Mouse (Mus musculus): Measurements from ENCODE around the gene Plekha4. TPM values are rescaled to one million over a fixed set of nuclear protein-coding genes. Genes with fewer than 3 reads are reported as not detected.

The Plekha4 gene
- polyA plus RNA-seq, 1 experiment, result 1.2 TPM

DNA sequence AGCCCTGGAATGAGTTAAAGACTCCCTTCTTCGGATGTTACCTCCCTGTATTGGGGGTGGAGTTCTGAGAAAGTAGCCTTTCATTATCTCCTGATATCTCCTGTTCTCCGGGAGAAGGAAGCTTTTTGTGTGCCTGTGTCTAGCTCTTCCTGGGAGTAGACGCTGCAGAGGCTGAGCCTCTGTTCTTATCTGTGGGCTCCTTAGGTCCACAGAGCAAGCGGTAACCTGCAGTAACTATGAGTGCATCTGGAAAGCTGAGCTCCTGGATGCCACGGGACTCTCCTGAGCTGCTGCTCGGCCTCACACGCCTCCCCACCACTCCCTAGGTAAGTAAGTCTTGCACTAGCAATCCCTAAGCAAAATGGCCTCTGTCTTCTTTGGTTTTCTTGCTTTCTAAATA is 40.0 kb upstream of the Plekha4 start:
- TF ChIP-seq POLR2A (IDR thresholded peaks at IDR 0.05; ENCODE audit: borderline replicate concordance, insufficient read depth, low read length), result no peak
- TF ChIP-seq CTCF (IDR thresholded peaks at IDR 0.05; ENCODE audit: borderline replicate concordance, insufficient read depth, low read depth, low read length), result no peak
- Histone ChIP-seq H3K4me3 (replicated peaks; ENCODE audit: insufficient read depth, low read depth, low read length) (no peak overlapping the region), H3K4me1 (ENCODE audit: control insufficient read depth, insufficient read depth, low read length) (peaks cover 2% of the 10 kb centered on the region), H3K27me3 (ENCODE audit: control insufficient read depth, insufficient read depth, low read length) (no peaks in the 10 kb centered on the region), H3K27ac (ENCODE audit: insufficient read depth, low read length) (no peak overlapping the region)
- no peak for DNase-seq
- WGBS, result 82% methylated on average over 7 of the region's 7 CpGs

GRCm38 (mm10) chr7:45486761-45487415 is 39.2 kb upstream of the Plekha4 start, which contains the start of gene Gm45808:
Gene Gm45808 (minus strand): TSS chr7:45486811.
- Histone ChIP-seq H3K4me3 (replicated peaks; ENCODE audit: insufficient read depth, low read depth, low read length) (no peak within 1 kb of the TSS), H3K27me3 (ENCODE audit: control insufficient read depth, insufficient read depth, low read length) (no peaks in the 10 kb centered on the region), H3K27ac (ENCODE audit: insufficient read depth, low read length) (no peak within 1 kb of the TSS), H3K4me1 (ENCODE audit: control insufficient read depth, insufficient read depth, low read length) (peaks cover 3% of the 10 kb centered on the region)
- WGBS, result 64% methylated on average over 12 of the region's 12 CpGs
- no peak for TF ChIP-seq POLR2A (IDR thresholded peaks at IDR 0.05; ENCODE audit: borderline replicate concordance, insufficient read depth, low read length)
- TF ChIP-seq CTCF (IDR thresholded peaks at IDR 0.05; ENCODE audit: borderline replicate concordance, insufficient read depth, low read depth, low read length), result no peak
- no peak for DNase-seq

GRCm38 (mm10) chr7:45487861-45488292 is 38.3 kb upstream of the Plekha4 start:
- 63% methylated on average over 11 of the region's 11 CpGs for WGBS
- Histone ChIP-seq H3K4me1 (ENCODE audit: control insufficient read depth, insufficient read depth, low read length) (peaks cover 12% of the 10 kb centered on the region), H3K4me3 (replicated peaks; ENCODE audit: insufficient read depth, low read depth, low read length) (no peak overlapping the region), H3K27me3 (ENCODE audit: control insufficient read depth, insufficient read depth, low read length) (no peaks in the 10 kb centered on the region), H3K27ac (ENCODE audit: insufficient read depth, low read length) (no peak overlapping the region)
- TF ChIP-seq POLR2A (IDR thresholded peaks at IDR 0.05; ENCODE audit: borderline replicate concordance, insufficient read depth, low read length), result no peak
- no peak for TF ChIP-seq CTCF (IDR thresholded peaks at IDR 0.05; ENCODE audit: borderline replicate concordance, insufficient read depth, low read depth, low read length)
- DNase-seq, result no peak

- whole genome bisulfite sequencing, result 14% methylated on average over 38 of the region's 38 CpGs
- DNase-seq, result peak; percentile 71
- Histone ChIP-seq H3K4me1 (ENCODE audit: control insufficient read depth, insufficient read depth, low read length) (peaks cover 19% of the 10 kb centered on the region), H3K4me3 (replicated peaks; ENCODE audit: insufficient read depth, low read depth, low read length) (peak within 1 kb of the TSS; percentile 71), H3K27ac (ENCODE audit: insufficient read depth, low read length) (peak within 1 kb of the TSS; percentile 56), H3K27me3 (ENCODE audit: control insufficient read depth, insufficient read depth, low read length) (no peaks in the 10 kb centered on the region)
- peak; percentile 55; the same call in 1 of the 2 replicates for TF ChIP-seq POLR2A (IDR thresholded peaks at IDR 0.05; ENCODE audit: borderline replicate concordance, insufficient read depth, low read length)
- no peak for TF ChIP-seq CTCF (IDR thresholded peaks at IDR 0.05; ENCODE audit: borderline replicate concordance, insufficient read depth, low read depth, low read length)
Observed at GRCm38 (mm10) chr7:45488293-45489204, 37.6 kb upstream of the Plekha4 start, which contains the start of gene Dhdh. Gene Dhdh (minus strand): TSS chr7:45488805.

DNA sequence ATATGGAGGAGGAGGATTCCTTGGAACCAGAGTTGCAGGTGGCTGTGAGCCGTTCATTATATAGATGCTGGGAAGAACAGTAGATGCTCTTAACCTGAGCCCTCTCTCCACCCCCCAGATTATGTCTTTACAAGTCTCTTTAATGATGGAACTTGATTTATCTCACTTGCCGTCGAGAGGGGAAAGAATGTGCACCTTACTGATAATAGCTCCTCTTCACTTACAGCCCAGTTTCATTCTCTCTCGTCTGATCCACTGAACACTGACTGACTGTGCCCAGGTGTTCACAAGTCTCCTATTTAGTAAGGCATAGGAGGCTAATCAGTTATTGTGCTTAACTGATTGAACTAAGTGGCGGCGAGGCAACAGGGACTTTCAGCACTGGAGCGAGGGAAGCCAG is 36.6 kb upstream of the Plekha4 start:
- no peaks in the 10 kb centered on the region for H3K27me3 ChIP-seq (ENCODE audit: control insufficient read depth, insufficient read depth, low read length)
- WGBS, result 90% methylated on average over 7 of the region's 7 CpGs
- no peak overlapping the region for H3K27ac ChIP-seq (ENCODE audit: insufficient read depth, low read length)
- H3K4me1 ChIP-seq (ENCODE audit: control insufficient read depth, insufficient read depth, low read length), result peaks cover 28% of the 10 kb centered on the region
- DNase-seq, result no peak
- TF ChIP-seq POLR2A (IDR thresholded peaks at IDR 0.05; ENCODE audit: borderline replicate concordance, insufficient read depth, low read length) (no peak), CTCF (IDR thresholded peaks at IDR 0.05; ENCODE audit: borderline replicate concordance, insufficient read depth, low read depth, low read length) (no peak)
- H3K4me3 ChIP-seq (replicated peaks; ENCODE audit: insufficient read depth, low read depth, low read length), result no peak overlapping the region

GRCm38 (mm10) chr7:45490822-45491221 is 35.3 kb upstream of the Plekha4 start:
- Histone ChIP-seq H3K4me3 (replicated peaks; ENCODE audit: insufficient read depth, low read depth, low read length) (no peak overlapping the region), H3K27me3 (ENCODE audit: control insufficient read depth, insufficient read depth, low read length) (no peaks in the 10 kb centered on the region), H3K27ac (ENCODE audit: insufficient read depth, low read length) (no peak overlapping the region), H3K4me1 (ENCODE audit: control insufficient read depth, insufficient read depth, low read length) (peaks cover 35% of the 10 kb centered on the region)
- no peak for DNase-seq
- WGBS, result 59% methylated on average over 9 of the region's 9 CpGs
- TF ChIP-seq POLR2A (IDR thresholded peaks at IDR 0.05; ENCODE audit: borderline replicate concordance, insufficient read depth, low read length) (no peak), CTCF (IDR thresholded peaks at IDR 0.05; ENCODE audit: borderline replicate concordance, insufficient read depth, low read depth, low read length) (no peak)

- Histone ChIP-seq H3K4me3 (replicated peaks; ENCODE audit: insufficient read depth, low read depth, low read length) (no peak overlapping the region), H3K27ac (ENCODE audit: insufficient read depth, low read length) (no peak overlapping the region), H3K27me3 (ENCODE audit: control insufficient read depth, insufficient read depth, low read length) (no peaks in the 10 kb centered on the region), H3K4me1 (ENCODE audit: control insufficient read depth, insufficient read depth, low read length) (peaks cover 35% of the 10 kb centered on the region)
- DNase-seq, result no peak
- no peak for TF ChIP-seq CTCF (IDR thresholded peaks at IDR 0.05; ENCODE audit: borderline replicate concordance, insufficient read depth, low read depth, low read length)
- TF ChIP-seq POLR2A (IDR thresholded peaks at IDR 0.05; ENCODE audit: borderline replicate concordance, insufficient read depth, low read length), result no peak
- WGBS, result 38% methylated on average over 3 of the region's 3 CpGs
Observed at GRCm38 (mm10) chr7:45491264-45491663, 34.9 kb upstream of the Plekha4 start.

Data from cerebellum, adult 2 months (tissue).